Mouse (Mus musculus) heart, postnatal 0 days (tissue): Measurements from ENCODE around the gene Dtx3l. TPM values are rescaled to one million over a fixed set of nuclear protein-coding genes. Genes with fewer than 3 reads are reported as not detected.

Source experiments
- ATAC-seq: fragments of 200-750 bp; cut with Nextera tagmentation; 2 replicates; pipeline ENCODE4 v1.8.0; 2017; ENCODE audit warnings: low read depth, moderate number of reproducible peaks, moderate library complexity; ENCODE audit not compliant: insufficient read depth
- DNase-seq: peaks from one replicate; pipeline ENCODE4 v3.0.0-alpha.2; 2016; ENCODE audit warnings: low spot score
- H3K27ac ChIP-seq: fragments of 300-500 bp; sonication (generic); 2 replicates; pipeline ENCODE4 v1.5.1; 2014; ENCODE audit warnings: low read depth, mild to moderate bottlenecking
- H3K27me3 ChIP-seq: fragments of 300-500 bp; sonication (generic); 2 replicates; pipeline ENCODE4 v1.6.1; 2014; ENCODE audit warnings: low read length, mixed read lengths; ENCODE audit not compliant: control insufficient read depth, insufficient read depth
- H3K36me3 ChIP-seq: fragments of 300-500 bp; sonication (generic); replicated peaks from 2 replicates; pipeline ENCODE4 v1.6.1; 2014; ENCODE audit warnings: low read length, mixed read lengths; ENCODE audit not compliant: control insufficient read depth, insufficient read depth
- H3K4me1 ChIP-seq: fragments of 300-500 bp; sonication (generic); 2 replicates; pipeline ENCODE4 v1.6.1; 2014; ENCODE audit warnings: antibody characterized with exemption; ENCODE audit not compliant: control insufficient read depth, insufficient read depth
- H3K4me2 ChIP-seq: fragments of 300-500 bp; sonication (generic); 2 replicates; pipeline ENCODE4 v1.6.1; 2014; ENCODE audit warnings: low read depth, mild to moderate bottlenecking, low read length, moderate library complexity
- H3K4me3 ChIP-seq: fragments of 300-500 bp; sonication (generic); 2 replicates; pipeline ENCODE4 v1.5.1; 2014; ENCODE audit warnings: low read depth, low read length
- H3K9ac ChIP-seq: fragments of 300-500 bp; sonication (generic); replicated peaks from 2 replicates; pipeline ENCODE4 v1.6.1; 2014; ENCODE audit warnings: low read depth, low read length, mixed read lengths
- H3K9me3 ChIP-seq: fragments of 300-500 bp; sonication (generic); replicated peaks from 2 replicates; pipeline ENCODE4 v1.6.1; 2016; ENCODE audit warnings: low read length; ENCODE audit not compliant: control insufficient read depth
- CTCF ChIP-seq: IDR thresholded peaks from 2 replicates; pipeline ENCODE4 v1.5.1; 2016; ENCODE audit warnings: antibody characterized with exemption, control low read depth, low read depth
- EP300 ChIP-seq: IDR thresholded peaks from 2 replicates; pipeline ENCODE4 v1.6.1; 2016; ENCODE audit warnings: antibody characterized with exemption, low read depth
- WGBS: fragments of 180-500 bp; shearing (Covaris S2); extraction: QIAGEN DNeasy Blood & Tissue Kit; methylation state at CpG from one replicate; pipeline ENCODE4 v1.1.7; 2014; 5-methylcytosine and 5-hydroxymethylcytosine counted together
- polyA plus RNA-seq: library from polyadenylated mRNA; unstranded; fragments of >200 nt; fragmentation: Nextera tagmentation; extraction: Ambion mirVana; gene quantifications from 2 replicates; pipeline ENCODE4 v1.2.1, GENCODE M21; 2015
- total RNA-seq: library from RNA; depleted of rRNA; stranded (reverse); fragments of >200 nt; gene quantifications from 2 replicates; pipeline ENCODE4 v1.2.3, GENCODE M21; 2014; ENCODE audit warnings: low replicate concordance

The Dtx3l gene
- total and polyA plus RNA-seq, 2 experiments from 2014 or later: 5.6 to 8.1 TPM

- Histone ChIP-seq H3K9me3 (no peaks in the 10 kb centered on the region), H3K4me3 (no peak overlapping the region), H3K36me3 (peaks cover 14% of the 10 kb centered on the region), H3K27ac (no peak overlapping the region), H3K4me1 (no peaks in the 10 kb centered on the region), H3K9ac (no peak overlapping the region), H3K27me3 (no peaks in the 10 kb centered on the region), H3K4me2 (no peak overlapping the region)
- WGBS: 77% methylated on average over 7 of the region's 7 CpGs
- no peak for DNase-seq
- TF ChIP-seq CTCF (no peak), EP300 (no peak)
- ATAC-seq: no peak
Measured at GRCm38 (mm10) chr16:35923546-35924198, 15.3 kb downstream of the Dtx3l start.

GRCm38 (mm10) chr16:35922301-35922895 is 16.6 kb downstream of the Dtx3l start:
- no peak overlapping the region for H3K4me3 ChIP-seq
- ATAC-seq: no peak
- no peak overlapping the region for H3K9ac ChIP-seq
- 64% methylated on average over 3 of the region's 3 CpGs for WGBS
- no peak for DNase-seq
- TF ChIP-seq CTCF: no peak
- no peak for TF ChIP-seq EP300
- H3K4me1 ChIP-seq: no peaks in the 10 kb centered on the region
- H3K4me2 ChIP-seq: no peak overlapping the region
- H3K9me3 ChIP-seq: no peaks in the 10 kb centered on the region
- no peaks in the 10 kb centered on the region for H3K27me3 ChIP-seq
- no peak overlapping the region for H3K27ac ChIP-seq
- H3K36me3 ChIP-seq: 0 out of 2 replicates have a peak, but pooled peaks cover 7% of the 10 kb centered on the region

GRCm38 (mm10) chr16:35921676-35922235 is 17.2 kb downstream of the Dtx3l start:
- H3K27ac ChIP-seq: no peak overlapping the region
- H3K27me3 ChIP-seq: no peaks in the 10 kb centered on the region
- H3K4me3 ChIP-seq: no peak overlapping the region
- no peak overlapping the region for H3K9ac ChIP-seq
- no peak overlapping the region for H3K4me2 ChIP-seq
- no peaks in the 10 kb centered on the region for H3K4me1 ChIP-seq
- WGBS: 69% methylated on average over 2 of the region's 2 CpGs
- DNase-seq: no peak
- ATAC-seq: no peak
- no peaks in the 10 kb centered on the region for H3K9me3 ChIP-seq
- TF ChIP-seq CTCF (no peak), EP300 (no peak)
- H3K36me3 ChIP-seq: 0 out of 2 replicates have a peak, but pooled peaks cover 3% of the 10 kb centered on the region

- Histone ChIP-seq H3K36me3 (no peaks in the 10 kb centered on the region), H3K27ac (no peak overlapping the region), H3K9ac (no peak overlapping the region), H3K9me3 (no peaks in the 10 kb centered on the region), H3K4me2 (no peak overlapping the region), H3K27me3 (no peaks in the 10 kb centered on the region), H3K4me1 (peaks cover 7% of the 10 kb centered on the region; the same call in 1 of the 2 replicates), H3K4me3 (no peak overlapping the region)
- DNase-seq (no peak), ATAC-seq (no peak)
- 78% methylated on average over 6 of the region's 6 CpGs for WGBS
- TF ChIP-seq EP300 (no peak), CTCF (no peak)
Measured at GRCm38 (mm10) chr16:35918721-35919543, 20.0 kb downstream of the Dtx3l start.

- peaks cover 7% of the 10 kb centered on the region; the same call in 1 of the 2 replicates for H3K4me1 ChIP-seq
- no peak overlapping the region for H3K9ac ChIP-seq
- ATAC-seq (no peak), DNase-seq (no peak)
- H3K4me3 ChIP-seq: no peak overlapping the region
- no peaks in the 10 kb centered on the region for H3K27me3 ChIP-seq
- 65% methylated on average over 5 of the region's 5 CpGs for WGBS
- H3K36me3 ChIP-seq: no peaks in the 10 kb centered on the region
- 0 out of 2 replicates have a peak overlapping the region, but pooled peaks have one; percentile 26 for H3K27ac ChIP-seq
- TF ChIP-seq EP300 (no peak), CTCF (no peak)
- no peaks in the 10 kb centered on the region for H3K9me3 ChIP-seq
- H3K4me2 ChIP-seq: no peak overlapping the region
Measured at GRCm38 (mm10) chr16:35914301-35914700, 24.6 kb downstream of the Dtx3l start.
